Mouse (Mus musculus) small intestine, adult 2 months (tissue): ENCODE data around the gene Slc43a2. TPM values are rescaled to one million over a fixed set of nuclear protein-coding genes. Genes with fewer than 3 reads are reported as not detected.

ENCODE experiments used
- H3K27ac ChIP-seq: fragments of 200-500 bp; 2 replicates; pipeline ENCODE4 v1.5.1; 2012; ENCODE audit warnings: low read depth, low read length, control low read depth, inconsistent platforms; ENCODE audit not compliant: insufficient read depth
- H3K27me3 ChIP-seq: fragments of 200-500 bp; 2 replicates; pipeline ENCODE4 v1.6.1; 2012; ENCODE audit warnings: mild to moderate bottlenecking, moderate library complexity, low read length, inconsistent platforms; ENCODE audit not compliant: control insufficient read depth, insufficient read depth
- H3K36me3 ChIP-seq: fragments of 200-500 bp; 2 replicates; pipeline ENCODE4 v1.6.1; 2012; ENCODE audit warnings: mild to moderate bottlenecking, low read length, control low read depth, inconsistent platforms; ENCODE audit not compliant: control insufficient read depth, insufficient read depth
- H3K4me1 ChIP-seq: fragments of 200-500 bp; 2 replicates; pipeline ENCODE4 v1.6.1; 2012; ENCODE audit warnings: low read length, inconsistent platforms, mixed read lengths; ENCODE audit not compliant: control insufficient read depth, insufficient read depth, insufficient read length
- H3K4me3 ChIP-seq: fragments of 200-500 bp; 2 replicates; pipeline ENCODE4 v1.5.1; 2012; ENCODE audit warnings: low read depth, mild to moderate bottlenecking, control low read depth, inconsistent platforms, low read length, moderate library complexity
- CTCF ChIP-seq: fragments of 200-500 bp; IDR thresholded peaks from 2 replicates; pipeline ENCODE4 v1.5.1; 2012; ENCODE audit warnings: low read depth, mild to moderate bottlenecking, control low read depth, inconsistent platforms, low read length, moderate library complexity, mixed read lengths; ENCODE audit not compliant: insufficient replicate concordance, insufficient read length; ENCODE audit errors: extremely low read depth
- POLR2A ChIP-seq: fragments of 200-500 bp; IDR thresholded peaks from 2 replicates; pipeline ENCODE4 v1.6.1; 2012; ENCODE audit warnings: low read depth, mild to moderate bottlenecking, control low read depth, inconsistent platforms, low read length, moderate library complexity
- WGBS: fragments of 180-500 bp; shearing (Covaris S2); methylation state at CpG from one replicate; pipeline ENCODE4 v1.1.7; 2018; 5-methylcytosine and 5-hydroxymethylcytosine counted together
- polyA plus RNA-seq: library from polyadenylated mRNA; depleted of rRNA; stranded (reverse); fragments of >200 nt; gene quantifications from 2 replicates; pipeline ENCODE4 v1.2.3, GENCODE M21; 2012

Gene Slc43a2
- polyA plus RNA-seq, 1 experiment: 508 TPM

DNA sequence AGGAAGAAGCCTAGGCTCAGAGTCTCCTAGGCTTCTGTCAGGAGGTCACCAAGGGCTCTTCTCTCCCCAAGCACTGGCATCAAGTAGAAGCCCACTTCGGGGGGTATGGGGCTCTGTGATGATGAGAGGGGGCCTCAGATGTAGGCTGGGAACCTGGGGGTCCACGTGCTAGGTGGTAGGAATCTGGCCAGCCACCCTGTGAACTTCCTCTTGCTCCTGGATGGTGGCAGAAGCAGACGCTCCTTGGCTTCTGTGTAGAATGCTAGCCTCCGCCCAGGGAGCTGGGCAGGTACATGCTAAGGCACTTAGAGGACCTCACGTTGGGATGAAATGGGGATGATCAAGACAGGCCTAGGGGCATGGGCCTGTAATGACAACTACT, 29.9 kb downstream of the Slc43a2 start:
- no peaks in the 10 kb centered on the region for H3K27me3 ChIP-seq
- no peak for TF ChIP-seq CTCF
- TF ChIP-seq POLR2A: no peak
- no peak overlapping the region for H3K4me3 ChIP-seq
- peak overlapping the region; percentile 96 for H3K27ac ChIP-seq
- peaks cover 61% of the 10 kb centered on the region for H3K36me3 ChIP-seq
- H3K4me1 ChIP-seq: peaks cover 51% of the 10 kb centered on the region
- WGBS: 45% methylated on average over 5 of the region's 5 CpGs

DNA sequence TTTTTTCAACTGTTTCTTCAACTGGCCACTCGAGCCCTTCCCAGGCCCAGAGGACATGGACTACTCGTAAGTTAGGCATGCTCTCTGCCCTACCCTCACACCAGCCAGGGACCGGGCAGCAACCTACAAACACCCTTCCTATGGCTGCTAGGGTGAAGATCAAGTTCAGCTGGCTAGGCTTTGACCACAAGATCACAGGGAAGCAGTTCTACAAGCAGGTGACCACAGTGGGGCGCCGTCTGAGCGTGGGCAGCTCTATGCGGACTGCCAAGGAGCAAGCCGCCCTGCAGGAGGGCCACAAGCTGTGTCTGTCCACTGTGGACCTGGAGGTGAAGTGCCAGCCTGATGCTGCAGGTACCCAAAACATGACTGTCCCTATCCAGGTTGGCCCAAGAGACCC, 31.3 kb downstream of the Slc43a2 start:
- Histone ChIP-seq H3K36me3 (peaks cover 60% of the 10 kb centered on the region), H3K27ac (peak overlapping the region; percentile 96; the same call in 1 of the 2 replicates), H3K4me1 (peaks cover 59% of the 10 kb centered on the region), H3K27me3 (no peaks in the 10 kb centered on the region), H3K4me3 (no peak overlapping the region)
- no peak for TF ChIP-seq CTCF
- TF ChIP-seq POLR2A: no peak
- 95% methylated on average over 8 of the region's 8 CpGs for WGBS

DNA sequence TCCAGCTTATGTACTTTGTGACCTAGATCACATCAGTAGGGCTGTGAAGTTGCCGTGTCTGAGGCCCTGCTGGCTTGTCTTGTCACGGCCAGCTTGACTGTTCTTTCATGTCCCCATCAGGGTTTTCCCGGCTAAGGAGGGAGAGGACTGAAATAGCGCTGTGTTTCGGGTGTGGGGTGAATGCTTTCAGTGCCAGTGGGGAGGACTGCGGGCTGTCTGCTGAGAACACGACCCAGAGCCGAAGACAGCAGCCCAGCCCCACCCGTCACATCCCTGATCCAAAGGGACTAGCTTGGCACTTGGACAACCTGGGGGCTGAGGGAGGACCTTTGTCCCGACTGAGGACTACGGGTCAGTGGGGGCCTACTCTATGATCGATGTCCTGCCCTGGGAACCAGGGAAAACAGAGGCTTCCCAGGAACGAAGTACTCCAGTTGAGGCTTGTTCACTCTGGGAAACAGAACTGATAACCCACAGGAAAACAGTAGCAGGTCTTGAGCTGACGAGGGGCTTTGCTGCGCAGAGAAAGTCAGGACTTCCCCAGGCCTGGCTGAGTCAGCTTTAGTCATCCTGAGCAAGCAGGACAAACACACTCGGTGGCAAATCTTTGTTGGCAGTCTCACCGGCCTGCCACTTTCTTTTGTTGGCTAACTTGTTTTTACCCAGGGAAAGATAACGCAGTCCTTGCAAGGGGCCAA, 32.5 kb downstream of the Slc43a2 start:
- peaks cover 66% of the 10 kb centered on the region for H3K4me1 ChIP-seq
- 49% methylated on average over 18 of the region's 18 CpGs for WGBS
- H3K36me3 ChIP-seq: peaks cover 69% of the 10 kb centered on the region
- H3K27me3 ChIP-seq: no peaks in the 10 kb centered on the region
- H3K27ac ChIP-seq: peak overlapping the region; percentile 63
- H3K4me3 ChIP-seq: no peak overlapping the region
- TF ChIP-seq CTCF (no peak), POLR2A (no peak)

DNA sequence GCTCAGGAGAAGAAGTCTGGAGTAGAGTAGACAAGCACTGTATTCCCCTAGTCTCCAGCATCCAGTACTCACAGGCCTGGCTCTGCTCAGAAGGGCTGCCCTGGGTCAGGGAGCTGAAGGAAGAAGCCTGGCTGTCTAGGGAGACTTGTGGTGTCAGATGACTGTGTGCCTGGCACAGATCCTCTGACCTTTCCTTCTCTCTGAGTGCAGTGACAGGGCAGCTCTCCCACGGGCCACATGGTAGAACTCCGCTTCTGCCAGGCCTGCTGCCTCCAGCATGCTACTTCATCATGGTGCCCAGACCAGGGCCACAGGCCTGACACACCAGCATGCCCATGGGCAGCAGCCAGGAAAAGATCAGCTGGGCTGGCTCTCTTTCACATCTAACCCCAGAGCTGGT, 34.4 kb downstream of the Slc43a2 start:
- Histone ChIP-seq H3K4me3 (no peak overlapping the region), H3K36me3 (peaks cover 81% of the 10 kb centered on the region), H3K27ac (peak overlapping the region; percentile 81), H3K27me3 (no peaks in the 10 kb centered on the region), H3K4me1 (peaks cover 68% of the 10 kb centered on the region)
- WGBS: 74% methylated on average over 2 of the region's 2 CpGs
- TF ChIP-seq POLR2A (no peak), CTCF (no peak)

DNA sequence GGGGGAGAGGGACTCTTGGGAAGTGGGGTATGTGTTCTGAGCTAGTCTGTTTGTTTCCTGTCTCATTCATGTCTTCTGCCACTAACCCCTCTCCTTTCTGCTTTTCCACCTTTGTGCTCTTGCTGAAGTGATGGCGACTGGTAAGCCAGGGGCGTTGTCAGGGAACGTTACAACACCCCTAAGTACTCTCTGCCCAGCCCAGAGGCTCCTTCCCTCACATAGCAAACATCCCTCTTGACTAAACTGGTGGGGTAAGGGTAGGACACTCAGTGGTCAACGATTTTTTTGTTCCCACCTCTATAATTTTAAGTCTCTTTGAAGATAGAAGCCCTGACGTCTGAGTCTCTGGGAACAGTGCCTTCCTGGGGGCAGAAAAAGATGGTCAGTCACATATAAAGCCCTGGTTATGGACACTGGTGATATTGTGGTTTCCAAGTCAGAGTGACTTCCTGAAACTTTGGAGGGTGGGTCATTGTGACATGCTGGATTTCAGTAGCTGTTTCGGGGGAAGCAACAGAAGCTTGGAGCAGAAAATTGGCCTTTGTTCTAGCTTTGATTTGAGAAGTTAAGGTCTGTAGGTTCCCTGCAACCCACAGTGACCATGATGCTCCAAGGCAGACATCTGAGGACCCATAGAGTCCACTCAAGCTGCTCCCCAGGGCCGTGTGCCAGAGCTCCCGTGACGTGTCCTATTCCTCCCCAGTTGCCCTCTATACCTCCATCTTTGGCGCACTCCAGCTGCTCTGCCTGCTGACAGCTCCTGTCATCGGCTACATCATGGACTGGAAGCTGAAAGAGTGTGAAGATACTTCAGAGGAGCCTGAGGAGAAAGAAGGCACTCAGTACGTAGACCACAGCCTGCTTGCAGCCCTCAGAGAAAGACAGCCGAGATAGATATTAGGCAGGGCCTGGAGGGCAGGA, 35.0 kb downstream of the Slc43a2 start:
- Histone ChIP-seq H3K36me3 (peaks cover 81% of the 10 kb centered on the region), H3K27ac (peak overlapping the region; percentile 81), H3K27me3 (no peaks in the 10 kb centered on the region), H3K4me3 (no peak overlapping the region), H3K4me1 (peaks cover 67% of the 10 kb centered on the region)
- 55% methylated on average over 13 of the region's 13 CpGs for WGBS
- no peak for TF ChIP-seq CTCF
- TF ChIP-seq POLR2A: no peak; the same call in 1 of the 2 replicates

DNA sequence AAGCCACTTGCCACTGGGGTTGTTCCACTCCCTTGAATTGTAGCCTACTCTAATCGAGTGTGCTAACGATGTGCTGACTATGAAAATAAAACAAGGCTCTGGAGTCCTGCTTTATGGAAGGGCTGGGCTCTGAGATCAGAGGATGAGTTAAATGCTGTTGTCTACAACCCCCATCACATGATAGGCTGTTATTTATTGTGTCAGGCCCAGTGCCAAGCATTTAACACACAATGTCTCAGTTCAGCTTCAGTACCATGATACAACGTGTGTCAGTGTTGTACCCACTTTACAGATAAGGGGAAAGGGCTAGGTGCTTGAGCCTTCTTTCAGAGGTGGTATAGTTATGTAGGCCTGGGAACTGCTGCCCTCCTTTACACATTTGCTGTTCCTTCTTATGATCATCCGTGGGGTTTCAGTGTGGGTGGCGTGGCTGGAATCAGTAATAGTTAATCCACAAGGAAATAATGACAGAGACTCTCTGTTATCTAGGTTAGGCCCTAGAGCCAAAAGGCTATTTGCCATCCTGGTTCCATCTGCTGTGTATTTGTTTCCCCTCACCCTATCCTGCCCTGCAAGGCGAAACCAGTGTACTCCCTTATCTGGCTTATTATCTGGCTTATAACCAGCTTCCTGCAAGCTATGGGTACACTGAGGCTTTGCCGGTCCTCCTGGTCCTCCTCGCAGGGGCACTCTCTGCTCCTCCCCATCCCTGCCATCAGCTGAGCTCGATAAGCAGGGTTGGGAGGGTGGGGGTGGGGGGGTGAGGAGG, 36.0 kb downstream of the Slc43a2 start:
- peak overlapping the region; percentile 83 for H3K27ac ChIP-seq
- WGBS: 22% methylated on average over 9 of the region's 9 CpGs
- H3K4me3 ChIP-seq: no peak overlapping the region
- peaks cover 66% of the 10 kb centered on the region for H3K4me1 ChIP-seq
- peaks cover 84% of the 10 kb centered on the region for H3K36me3 ChIP-seq
- H3K27me3 ChIP-seq: no peaks in the 10 kb centered on the region
- no peak for TF ChIP-seq CTCF
- TF ChIP-seq POLR2A: no peak

DNA sequence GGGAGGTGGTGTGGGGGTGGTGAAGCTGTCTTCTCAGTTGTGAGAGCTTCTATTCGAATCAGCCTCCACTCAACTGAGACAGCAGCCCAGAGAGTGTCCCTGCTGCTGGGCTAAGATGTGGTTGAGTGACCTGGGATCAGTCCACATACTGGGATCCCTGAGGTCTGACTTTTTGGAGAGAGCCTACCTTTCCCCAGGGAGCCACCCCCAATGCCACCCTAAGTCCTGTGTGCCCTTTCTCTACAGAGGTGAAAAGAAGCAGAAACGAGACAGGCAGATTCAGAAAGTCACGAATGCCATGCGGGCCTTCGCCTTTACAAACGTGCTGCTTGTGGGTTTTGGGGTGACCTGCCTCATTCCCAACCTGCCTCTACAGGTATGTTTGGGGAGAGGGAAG, 36.6 kb downstream of the Slc43a2 start:
- 58% methylated on average over 6 of the region's 6 CpGs for WGBS
- Histone ChIP-seq H3K27ac (peak overlapping the region; percentile 91), H3K4me3 (no peak overlapping the region), H3K4me1 (peaks cover 66% of the 10 kb centered on the region), H3K27me3 (no peaks in the 10 kb centered on the region), H3K36me3 (peaks cover 82% of the 10 kb centered on the region)
- TF ChIP-seq CTCF: no peak
